Mouse (Mus musculus) lung, embryonic 15.5 days (tissue): ENCODE data around the gene Xlr3c. TPM values are rescaled to one million over a fixed set of nuclear protein-coding genes. Genes with fewer than 3 reads are reported as not detected.
"Not testable (repeated sequence)": the region's sequence is repeated elsewhere in the genome, so short reads cannot be mapped to it uniquely, and the experiment has no call there.

Experiments used
- ATAC-seq: fragments of 200-750 bp; cut with Nextera tagmentation; 2 replicates; pipeline ENCODE4 v1.8.0; 2017; ENCODE audit warnings: moderate number of reproducible peaks, borderline replicate concordance; ENCODE audit not compliant: low FRiP score, low TSS enrichment; ENCODE audit errors: extremely low read depth
- H3K27ac ChIP-seq: fragments of 300-500 bp; sonication (generic); 2 replicates; pipeline ENCODE4 v1.5.1; 2015; ENCODE audit warnings: moderate library complexity, mild to moderate bottlenecking, inconsistent platforms
- H3K27me3 ChIP-seq: fragments of 300-500 bp; sonication (generic); 2 replicates; pipeline ENCODE4 v1.6.1; 2015; ENCODE audit warnings: inconsistent platforms
- H3K36me3 ChIP-seq: fragments of 300-500 bp; sonication (generic); 2 replicates; pipeline ENCODE4 v1.6.1; 2015; ENCODE audit warnings: inconsistent platforms
- H3K4me1 ChIP-seq: fragments of 300-500 bp; sonication (generic); 2 replicates; pipeline ENCODE4 v1.6.1; 2015; ENCODE audit warnings: inconsistent platforms
- H3K4me2 ChIP-seq: fragments of 300-500 bp; sonication (generic); 2 replicates; pipeline ENCODE4 v1.6.1; 2015; ENCODE audit warnings: inconsistent platforms, mild to moderate bottlenecking, moderate library complexity
- H3K4me3 ChIP-seq: fragments of 300-500 bp; sonication (generic); 2 replicates; pipeline ENCODE4 v1.5.1; 2015; ENCODE audit warnings: mild to moderate bottlenecking, inconsistent platforms
- H3K9ac ChIP-seq: fragments of 300-500 bp; sonication (generic); 2 replicates; pipeline ENCODE4 v1.6.1; 2015; ENCODE audit warnings: inconsistent platforms
- H3K9me3 ChIP-seq: fragments of 300-500 bp; sonication (generic); 2 replicates; pipeline ENCODE4 v1.6.1; 2016; ENCODE audit warnings: inconsistent platforms
- WGBS: fragments of 180-500 bp; shearing (Covaris S2); methylation state at CpG from one replicate; pipeline ENCODE4 v1.1.7; 2015; 5-methylcytosine and 5-hydroxymethylcytosine counted together
- polyA plus RNA-seq: library from polyadenylated mRNA; unstranded; fragments of >200 nt; fragmentation: Nextera tagmentation; extraction: Ambion mirVana; gene quantifications from 2 replicates; pipeline ENCODE4 v1.2.1, GENCODE M21; 2015

Gene Xlr3c
- polyA plus RNA-seq = not detected in 2 replicates

GRCm38 (mm10) chrX:73265270-73265669 lies at the start of gene Xlr3c:
TSS of gene Xlr3c (minus strand) at chrX:73265390.
- H3K4me2 ChIP-seq, H3K9ac ChIP-seq, H3K27me3 ChIP-seq, H3K9me3 ChIP-seq, H3K4me1 ChIP-seq, H3K27ac ChIP-seq, H3K4me3 ChIP-seq, H3K36me3 ChIP-seq, ATAC-seq: not testable (repeated sequence)
- 84% methylated on average over 14 of the region's 14 CpGs for WGBS

GRCm38 (mm10) chrX:73312522-73312921 lies 47.3 kb upstream of the Xlr3c start:
- no peak for ATAC-seq
- Histone ChIP-seq H3K4me3 (no peak overlapping the region), H3K9ac (no peak overlapping the region), H3K36me3 (no peaks in the 10 kb centered on the region), H3K9me3 (no peaks in the 10 kb centered on the region), H3K4me1 (no peaks in the 10 kb centered on the region), H3K27ac (no peak overlapping the region), H3K4me2 (no peak overlapping the region), H3K27me3 (no peaks in the 10 kb centered on the region)
- WGBS = 24% methylated on average over 3 of the region's 3 CpGs

GRCm38 (mm10) chrX:73295745-73296144 lies 30.6 kb upstream of the Xlr3c start:
- not testable (repeated sequence) for H3K27ac ChIP-seq, H3K4me3 ChIP-seq, H3K4me1 ChIP-seq, H3K36me3 ChIP-seq, H3K9ac ChIP-seq, H3K4me2 ChIP-seq, H3K9me3 ChIP-seq, H3K27me3 ChIP-seq, ATAC-seq
- WGBS = 52% methylated on average over 8 of the region's 10 CpGs

- not testable (repeated sequence) for H3K27me3 ChIP-seq, H3K9ac ChIP-seq, H3K27ac ChIP-seq, H3K4me2 ChIP-seq, H3K36me3 ChIP-seq, H3K4me3 ChIP-seq, ATAC-seq, H3K4me1 ChIP-seq, H3K9me3 ChIP-seq
- WGBS = 88% methylated on average over 16 of the region's 17 CpGs
Observed at GRCm38 (mm10) chrX:73292876-73293275, 27.7 kb upstream of the Xlr3c start, which contains the start of the genes Xlr5a and Xlr5c. TSS of gene Xlr5a (minus strand) at chrX:73292976. TSS of gene Xlr5c (minus strand) at chrX:73292976.

GRCm38 (mm10) chrX:73262428-73262827 lies 2.8 kb downstream of the Xlr3c start:
- ATAC-seq, H3K27ac ChIP-seq, H3K9ac ChIP-seq, H3K4me2 ChIP-seq, H3K4me3 ChIP-seq, H3K36me3 ChIP-seq, H3K27me3 ChIP-seq, H3K9me3 ChIP-seq, H3K4me1 ChIP-seq: not testable (repeated sequence)
- WGBS = 74% methylated on average over 1 of the region's 2 CpGs

- H3K9ac ChIP-seq, H3K9me3 ChIP-seq, H3K27me3 ChIP-seq, ATAC-seq, H3K27ac ChIP-seq, H3K4me2 ChIP-seq, H3K36me3 ChIP-seq, H3K4me3 ChIP-seq, H3K4me1 ChIP-seq: not testable (repeated sequence)
- 78% methylated on average over 14 of the region's 14 CpGs for WGBS
Observed at GRCm38 (mm10) chrX:73242821-73243325, 22.3 kb downstream of the Xlr3c start, which contains the start of gene Xlr4c. TSS of gene Xlr4c (minus strand) at chrX:73243130.

- WGBS = 19% methylated on average over 3 of the region's 3 CpGs
- Histone ChIP-seq H3K4me1 (no peaks in the 10 kb centered on the region), H3K36me3 (no peaks in the 10 kb centered on the region), H3K4me3 (peak overlapping the region; percentile 59), H3K9me3 (no peaks in the 10 kb centered on the region), H3K9ac (peak overlapping the region; percentile 55), H3K27me3 (no peaks in the 10 kb centered on the region; the same call in none of the 2 replicates), H3K4me2 (peak overlapping the region; percentile 86), H3K27ac (peak overlapping the region; percentile 94; the same call in 1 of the 2 replicates)
- no peak for ATAC-seq
Observed at GRCm38 (mm10) chrX:73229288-73229687, 35.9 kb downstream of the Xlr3c start.

- ATAC-seq = peak; percentile 72
Observed at GRCm38 (mm10) chrX:73228606-73229214, 36.5 kb downstream of the Xlr3c start.

GRCm38 (mm10) chrX:73227914-73228605 lies 37.1 kb downstream of the Xlr3c start, which contains the start of gene F8a:
TSS of gene F8a (plus strand) at chrX:73228291.
- H3K4me3 ChIP-seq = peak within 1 kb of the TSS; percentile 59
- H3K4me1 ChIP-seq = no peaks in the 10 kb centered on the region
- no peaks in the 10 kb centered on the region for H3K9me3 ChIP-seq
- no peaks in the 10 kb centered on the region for H3K36me3 ChIP-seq
- H3K9ac ChIP-seq = peak within 1 kb of the TSS; percentile 55
- no peaks in the 10 kb centered on the region; the same call in none of the 2 replicates for H3K27me3 ChIP-seq
- peak; percentile 94 for ATAC-seq
- 17% methylated on average over 39 of the region's 39 CpGs for WGBS
- peak within 1 kb of the TSS; percentile 86 for H3K4me2 ChIP-seq
- H3K27ac ChIP-seq = peak within 1 kb of the TSS; percentile 94

More at GRCm38 (mm10) chrX:73228606-73229214, 36.5 kb downstream of the Xlr3c start:
- 11% methylated on average over 49 of the region's 51 CpGs for WGBS
- Histone ChIP-seq H3K4me3 (peak overlapping the region; percentile 59), H3K4me2 (peak overlapping the region; percentile 86), H3K4me1 (no peaks in the 10 kb centered on the region), H3K9ac (peak overlapping the region; percentile 55), H3K9me3 (no peaks in the 10 kb centered on the region), H3K27ac (peak overlapping the region; percentile 94), H3K27me3 (no peaks in the 10 kb centered on the region; the same call in none of the 2 replicates), H3K36me3 (no peaks in the 10 kb centered on the region)

GRCm38 (mm10) chrX:73225365-73225764 lies 39.8 kb downstream of the Xlr3c start:
- no peak overlapping the region for H3K27ac ChIP-seq
- H3K9ac ChIP-seq = no peak overlapping the region
- H3K4me1 ChIP-seq = no peaks in the 10 kb centered on the region
- H3K4me2 ChIP-seq = no peak overlapping the region
- 33% methylated on average over 1 of the region's 1 CpGs for WGBS
- H3K4me3 ChIP-seq = no peak overlapping the region
- ATAC-seq = no peak
- H3K9me3 ChIP-seq = no peaks in the 10 kb centered on the region
- H3K36me3 ChIP-seq = no peaks in the 10 kb centered on the region
- no peaks in the 10 kb centered on the region; the same call in none of the 2 replicates for H3K27me3 ChIP-seq

GRCm38 (mm10) chrX:73213819-73214564 lies 51.2 kb downstream of the Xlr3c start, which contains the start of gene Xlr4b:
TSS of gene Xlr4b (plus strand) at chrX:73214333.
- not testable (repeated sequence) for H3K9ac ChIP-seq, H3K36me3 ChIP-seq, H3K4me2 ChIP-seq, ATAC-seq, H3K27ac ChIP-seq, H3K4me3 ChIP-seq, H3K27me3 ChIP-seq, H3K9me3 ChIP-seq, H3K4me1 ChIP-seq
- WGBS = 69% methylated on average over 17 of the region's 19 CpGs
